Mouse (Mus musculus) myocyte (in vitro differentiated cells): Measurements from ENCODE around the gene Rhpn2.

Source experiments
- CEBPB ChIP-seq: IDR thresholded peaks from 2 replicates; pipeline ENCODE4 v1.6.1; 2011; ENCODE audit warnings: mild to moderate bottlenecking, moderate library complexity; ENCODE audit not compliant: poor library complexity, insufficient read depth, severe bottlenecking
- E2F4 ChIP-seq: IDR thresholded peaks from one replicate; pipeline ENCODE4 v1.6.1; 2011; ENCODE audit warnings: mild to moderate bottlenecking, control low read depth, moderate library complexity; ENCODE audit not compliant: insufficient read depth
- MAX ChIP-seq: IDR thresholded peaks from one replicate; pipeline ENCODE4 v1.6.1; 2011; ENCODE audit warnings: low read depth, mild to moderate bottlenecking, control low read depth
- MYOD1 ChIP-seq, 3 experiments: IDR thresholded peaks; one replicate each; pipeline ENCODE4 v1.6.1; 2011; ENCODE audit warnings: control low read depth in 2 of 3, low read depth in 2 of 3, mild to moderate bottlenecking in 2 of 3, moderate library complexity in 1 of 3; ENCODE audit not compliant: insufficient read length in 2 of 3, control insufficient read depth in 1 of 3
- POLR2A ChIP-seq: IDR thresholded peaks from one replicate; pipeline ENCODE4 v1.6.1; 2011; ENCODE audit warnings: low read depth, mild to moderate bottlenecking, control low read depth, moderate library complexity; ENCODE audit not compliant: insufficient read length
- POLR2AphosphoS2 ChIP-seq: IDR thresholded peaks from one replicate; pipeline ENCODE4 v1.6.1; 2011; ENCODE audit warnings: low read depth, control low read depth; ENCODE audit not compliant: insufficient read length
- TCF12 ChIP-seq: IDR thresholded peaks from one replicate; pipeline ENCODE4 v1.6.1; 2011; ENCODE audit warnings: mild to moderate bottlenecking, control low read depth; ENCODE audit not compliant: poor library complexity, insufficient read depth, severe bottlenecking
- TCF3 ChIP-seq: IDR thresholded peaks from one replicate; pipeline ENCODE4 v1.6.1; 2011; ENCODE audit warnings: low read depth, control low read depth; ENCODE audit not compliant: insufficient read length
- USF1 ChIP-seq: IDR thresholded peaks from one replicate; pipeline ENCODE4 v1.6.1; 2011; ENCODE audit warnings: low read depth, mild to moderate bottlenecking, control low read depth, moderate library complexity

GRCm38 (mm10) chr7:35423071-35423470 lies 89.1 kb downstream of the Rhpn2 start:
- TF ChIP-seq POLR2A (no peak), CEBPB (no peak), MAX (no peak), USF1 (no peak), TCF12 (no peak), MYOD1 (IDR thresholded peaks at IDR 0.05; ENCODE audit: control insufficient read depth in 1 of 3, insufficient read length in 2 of 3, low read depth in 2 of 3) (no peak), TCF3 (no peak), E2F4 (no peak), POLR2AphosphoS2 (no peak)
